Mouse (Mus musculus) midbrain, embryonic 10.5 days (tissue): Measurements from ENCODE around the gene Nfkbil1. TPM values are rescaled to one million over a fixed set of nuclear protein-coding genes. Genes with fewer than 3 reads are reported as not detected.
"Not testable (repeated sequence)": the region's sequence is repeated elsewhere in the genome, so short reads cannot be mapped to it uniquely, and the experiment has no call there.

Source experiments
- DNase-seq: peaks from one replicate; pipeline ENCODE4 v3.0.0-alpha.2; 2017; ENCODE audit warnings: low spot score
- H3K27ac ChIP-seq: fragments of 300-500 bp; sonication (generic); replicated peaks from 2 replicates; pipeline ENCODE4 v1.5.1; 2016; ENCODE audit warnings: mild to moderate bottlenecking
- H3K27me3 ChIP-seq: fragments of 300-500 bp; sonication (generic); 2 replicates; pipeline ENCODE4 v1.6.1; 2016; ENCODE audit warnings: low read depth, mild to moderate bottlenecking; ENCODE audit not compliant: poor library complexity, severe bottlenecking
- H3K36me3 ChIP-seq: fragments of 300-500 bp; sonication (generic); 2 replicates; pipeline ENCODE4 v1.6.1; 2016; ENCODE audit warnings: mild to moderate bottlenecking, moderate library complexity
- H3K4me1 ChIP-seq: fragments of 300-500 bp; sonication (generic); 2 replicates; pipeline ENCODE4 v1.6.1; 2016
- H3K4me3 ChIP-seq: fragments of 300-500 bp; sonication (generic); 2 replicates; pipeline ENCODE4 v1.5.1; 2016; ENCODE audit warnings: mild to moderate bottlenecking, moderate library complexity
- H3K9me3 ChIP-seq: fragments of 300-500 bp; sonication (generic); replicated peaks from 2 replicates; pipeline ENCODE4 v1.6.1; 2016; ENCODE audit warnings: mild to moderate bottlenecking
- WGBS: fragments of 180-500 bp; shearing (Covaris S2); methylation state at CpG from one replicate; pipeline ENCODE4 v1.1.7; 2016; 5-methylcytosine and 5-hydroxymethylcytosine counted together
- polyA plus RNA-seq: library from polyadenylated mRNA; unstranded; fragments of >200 nt; fragmentation: Nextera tagmentation; extraction: Ambion mirVana; gene quantifications from 2 replicates; pipeline ENCODE4 v1.2.1, GENCODE M21; 2016

The Nfkbil1 gene
- polyA plus RNA-seq, 1 experiment from 2014 or later = 11.7 TPM

DNA sequence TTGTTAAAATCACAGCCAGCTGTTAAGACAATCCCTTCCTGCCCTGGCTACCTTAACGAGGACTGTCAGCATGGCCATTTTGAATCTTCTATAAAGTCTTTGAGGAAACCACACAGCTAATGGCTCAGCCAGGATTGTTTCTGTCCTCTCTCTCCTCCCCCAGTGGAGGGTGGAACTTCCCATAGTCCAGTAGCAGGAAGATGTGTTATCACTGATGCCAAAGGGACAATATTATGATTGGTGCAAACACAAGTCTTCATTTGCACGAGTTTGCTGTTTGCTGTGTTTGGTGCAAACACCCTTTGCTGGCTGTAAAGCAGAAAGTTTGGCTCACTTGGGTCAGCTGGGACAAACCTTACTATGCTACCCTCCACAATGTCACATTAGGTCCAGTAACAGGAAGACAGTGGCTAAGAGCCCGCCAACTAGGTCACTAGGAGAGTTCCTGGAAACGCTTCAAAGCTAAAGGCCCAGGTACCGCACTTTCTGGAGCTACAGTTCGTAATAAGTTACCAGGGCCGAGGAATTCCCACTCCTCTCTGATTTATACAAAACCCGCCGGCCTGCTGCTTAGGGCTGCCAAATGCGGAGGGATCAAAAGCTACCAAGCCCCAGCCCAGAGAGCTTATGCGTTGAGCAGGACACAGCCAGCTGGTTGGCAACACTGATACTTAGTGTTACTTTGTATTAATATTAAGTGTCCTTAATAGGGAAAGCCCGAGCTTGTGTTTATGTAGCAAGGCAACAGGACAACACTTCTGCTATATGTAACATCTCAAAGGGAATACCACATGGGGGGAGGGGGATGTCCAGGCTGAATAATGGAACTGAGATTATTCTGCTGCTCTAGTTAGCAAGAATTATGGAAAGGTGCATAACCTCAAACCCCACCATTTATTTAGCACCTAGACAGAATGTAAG is 5.1 kb upstream of the Nfkbil1 start:
- Histone ChIP-seq H3K36me3 (peaks cover 28% of the 10 kb centered on the region), H3K4me1 (peaks cover 47% of the 10 kb centered on the region), H3K9me3 (no peaks in the 10 kb centered on the region), H3K27me3 (no peaks in the 10 kb centered on the region), H3K27ac (peak overlapping the region; percentile 98), H3K4me3 (peak overlapping the region; percentile 81)
- DNase-seq = no peak
- WGBS = 35% methylated on average over 12 of the region's 12 CpGs

GRCm38 (mm10) chr17:35239700-35240099 is 4.1 kb upstream of the Nfkbil1 start:
- Histone ChIP-seq H3K27me3 (no peaks in the 10 kb centered on the region), H3K9me3 (no peaks in the 10 kb centered on the region), H3K36me3 (peaks cover 18% of the 10 kb centered on the region), H3K4me1 (peaks cover 41% of the 10 kb centered on the region), H3K27ac (no peak overlapping the region), H3K4me3 (0 out of 2 replicates have a peak overlapping the region, but pooled peaks have one; percentile 81)
- DNase-seq = no peak
- WGBS = 89% methylated on average over 5 of the region's 5 CpGs

DNA sequence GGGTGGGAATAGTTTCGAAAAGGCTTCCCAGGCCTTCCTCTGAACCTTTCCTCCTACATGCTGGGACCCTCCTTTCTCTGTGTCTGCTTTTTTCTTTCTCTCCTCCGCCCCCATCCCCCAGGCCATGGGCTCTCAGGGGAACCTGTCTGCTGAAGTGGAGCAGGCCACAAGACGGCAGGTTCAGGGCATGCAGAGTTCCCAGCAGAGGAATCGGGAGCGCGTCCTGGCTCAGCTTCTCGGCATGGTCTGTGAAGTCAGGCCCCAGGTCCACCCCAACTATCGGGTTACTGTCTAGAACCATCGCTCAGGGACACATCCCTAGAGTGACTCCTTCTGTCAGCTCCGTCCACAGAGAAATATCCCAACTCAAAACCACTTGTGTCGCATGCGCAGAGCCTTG is 1.9 kb upstream of the Nfkbil1 start:
- Histone ChIP-seq H3K4me1 (peaks cover 37% of the 10 kb centered on the region), H3K36me3 (peaks cover 15% of the 10 kb centered on the region), H3K9me3 (no peaks in the 10 kb centered on the region), H3K4me3 (0 out of 2 replicates have a peak overlapping the region, but pooled peaks have one; percentile 9), H3K27ac (no peak overlapping the region), H3K27me3 (no peaks in the 10 kb centered on the region)
- DNase-seq = no peak
- WGBS = 91% methylated on average over 12 of the region's 12 CpGs

DNA sequence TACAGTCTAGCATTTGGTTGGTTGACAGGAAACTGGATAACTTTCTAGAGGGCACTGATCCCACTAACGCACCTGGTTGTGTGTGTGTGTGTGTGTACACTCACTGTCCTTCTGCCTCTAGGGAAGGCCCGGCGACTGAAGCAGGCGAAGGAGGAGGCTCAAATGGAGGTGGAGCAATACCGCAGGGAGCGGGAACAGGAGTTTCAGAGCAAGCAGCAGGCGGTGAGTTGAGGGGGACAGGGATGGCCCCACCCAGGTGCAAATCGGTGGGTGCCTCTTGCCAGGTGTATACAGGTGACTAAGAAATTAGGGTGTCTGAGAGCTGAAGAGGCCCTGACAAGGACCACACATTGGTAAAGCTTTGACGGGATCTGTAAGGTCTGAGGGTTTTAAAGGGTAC is 1.4 kb upstream of the Nfkbil1 start:
- WGBS = 79% methylated on average over 9 of the region's 9 CpGs
- DNase-seq = no peak
- Histone ChIP-seq H3K9me3 (no peaks in the 10 kb centered on the region), H3K27me3 (no peaks in the 10 kb centered on the region), H3K27ac (no peak overlapping the region), H3K4me3 (peak overlapping the region; percentile 78; the same call in 1 of the 2 replicates), H3K36me3 (peaks cover 15% of the 10 kb centered on the region), H3K4me1 (peaks cover 41% of the 10 kb centered on the region)

GRCm38 (mm10) chr17:35236390-35236746 is 776 bp upstream of the Nfkbil1 start:
- no peaks in the 10 kb centered on the region for H3K27me3 ChIP-seq
- 2% methylated on average over 18 of the region's 18 CpGs for WGBS
- peak overlapping the region; percentile 78 for H3K4me3 ChIP-seq
- no peaks in the 10 kb centered on the region for H3K9me3 ChIP-seq
- peaks cover 16% of the 10 kb centered on the region for H3K36me3 ChIP-seq
- peak overlapping the region; percentile 96 for H3K27ac ChIP-seq
- peaks cover 45% of the 10 kb centered on the region for H3K4me1 ChIP-seq
- DNase-seq = peak; percentile 96

- WGBS = 14% methylated on average over 31 of the region's 31 CpGs
- Histone ChIP-seq H3K4me1 (peaks cover 33% of the 10 kb centered on the region), H3K27ac (peak overlapping the region; percentile 96), H3K9me3 (no peaks in the 10 kb centered on the region), H3K27me3 (no peaks in the 10 kb centered on the region), H3K36me3 (peaks cover 30% of the 10 kb centered on the region), H3K4me3 (peak overlapping the region; percentile 78)
- DNase-seq = peak; percentile 60
Observed at GRCm38 (mm10) chr17:35234903-35235302, 689 bp downstream of the Nfkbil1 start.

- H3K4me3 ChIP-seq = peak overlapping the region; percentile 78
- DNase-seq, H3K9me3 ChIP-seq, H3K27me3 ChIP-seq, H3K27ac ChIP-seq: not testable (repeated sequence)
- WGBS = 88% methylated on average over 7 of the region's 7 CpGs
- peaks cover 38% of the 10 kb centered on the region for H3K36me3 ChIP-seq
- H3K4me1 ChIP-seq = peaks cover 33% of the 10 kb centered on the region
Observed at GRCm38 (mm10) chr17:35234090-35234489, 1.5 kb downstream of the Nfkbil1 start.

GRCm38 (mm10) chr17:35233114-35233980 is 2.2 kb downstream of the Nfkbil1 start, which contains the start of gene Atp6v1g2:
Gene Atp6v1g2 (plus strand): TSS chr17:35233660.
- Histone ChIP-seq H3K4me3 (peak within 1 kb of the TSS; percentile 78), H3K27ac (peak within 1 kb of the TSS; percentile 96), H3K9me3 (no peaks in the 10 kb centered on the region), H3K27me3 (no peaks in the 10 kb centered on the region), H3K36me3 (peaks cover 46% of the 10 kb centered on the region), H3K4me1 (peaks cover 33% of the 10 kb centered on the region)
- DNase-seq = no peak
- 89% methylated on average over 18 of the region's 18 CpGs for WGBS

DNA sequence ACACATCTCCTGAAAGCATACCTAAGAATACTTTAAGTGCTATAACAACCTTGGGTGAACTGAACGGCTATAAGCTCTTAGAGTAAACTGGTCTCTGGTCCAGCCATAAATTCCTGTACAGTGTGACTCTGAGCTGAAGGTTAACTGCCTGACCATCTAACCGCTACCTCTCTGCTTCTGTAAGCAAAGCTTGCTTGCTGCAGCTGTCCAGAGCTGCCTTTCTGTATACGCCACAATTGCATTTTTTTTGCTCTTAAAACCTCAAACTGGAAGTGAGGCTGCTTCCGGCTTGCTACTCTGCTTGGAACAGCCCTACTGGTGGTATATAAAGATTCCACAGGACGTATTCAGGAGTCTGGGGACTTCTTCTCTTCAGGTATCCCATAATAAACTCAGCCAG is 2.9 kb downstream of the Nfkbil1 start:
- Histone ChIP-seq H3K4me1 (peaks cover 33% of the 10 kb centered on the region), H3K36me3 (peaks cover 53% of the 10 kb centered on the region), H3K4me3 (no peak overlapping the region), H3K9me3 (no peaks in the 10 kb centered on the region), H3K27me3 (no peaks in the 10 kb centered on the region), H3K27ac (no peak overlapping the region)
- no peak for DNase-seq
- WGBS = 90% methylated on average over 5 of the region's 5 CpGs

DNA sequence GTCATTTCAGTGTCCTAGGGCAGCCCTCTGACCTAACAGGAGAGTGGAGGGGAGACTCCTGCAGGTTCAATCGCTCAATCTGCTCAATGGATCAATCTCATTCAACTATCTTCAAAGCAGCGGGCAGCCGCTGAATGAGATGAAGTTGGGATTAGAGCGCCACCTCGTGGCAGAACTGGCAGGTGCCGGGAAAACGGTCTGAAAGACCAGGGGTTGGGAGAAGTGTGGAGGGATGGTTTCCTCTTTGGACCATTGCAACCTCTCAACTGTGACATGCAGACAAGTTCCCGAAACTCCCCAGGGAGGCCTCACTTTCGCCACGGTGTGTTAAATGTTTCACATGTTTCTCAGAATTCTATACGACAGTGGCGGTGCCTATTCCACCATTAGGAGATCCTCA is 3.5 kb downstream of the Nfkbil1 start:
- peaks cover 59% of the 10 kb centered on the region for H3K36me3 ChIP-seq
- peaks cover 32% of the 10 kb centered on the region for H3K4me1 ChIP-seq
- peak; percentile 85 for DNase-seq
- H3K27me3 ChIP-seq = no peaks in the 10 kb centered on the region
- H3K9me3 ChIP-seq = no peaks in the 10 kb centered on the region
- 0 out of 2 replicates have a peak overlapping the region, but pooled peaks have one; percentile 30 for H3K4me3 ChIP-seq
- 14% methylated on average over 12 of the region's 12 CpGs for WGBS
- no peak overlapping the region for H3K27ac ChIP-seq

- H3K27me3 ChIP-seq = no peaks in the 10 kb centered on the region
- WGBS = 92% methylated on average over 10 of the region's 10 CpGs
- peaks cover 68% of the 10 kb centered on the region for H3K36me3 ChIP-seq
- no peak overlapping the region for H3K27ac ChIP-seq
- H3K4me3 ChIP-seq = no peak overlapping the region
- peaks cover 24% of the 10 kb centered on the region for H3K4me1 ChIP-seq
- no peaks in the 10 kb centered on the region for H3K9me3 ChIP-seq
- DNase-seq = no peak
Observed at GRCm38 (mm10) chr17:35231022-35231421, 4.6 kb downstream of the Nfkbil1 start.

DNA sequence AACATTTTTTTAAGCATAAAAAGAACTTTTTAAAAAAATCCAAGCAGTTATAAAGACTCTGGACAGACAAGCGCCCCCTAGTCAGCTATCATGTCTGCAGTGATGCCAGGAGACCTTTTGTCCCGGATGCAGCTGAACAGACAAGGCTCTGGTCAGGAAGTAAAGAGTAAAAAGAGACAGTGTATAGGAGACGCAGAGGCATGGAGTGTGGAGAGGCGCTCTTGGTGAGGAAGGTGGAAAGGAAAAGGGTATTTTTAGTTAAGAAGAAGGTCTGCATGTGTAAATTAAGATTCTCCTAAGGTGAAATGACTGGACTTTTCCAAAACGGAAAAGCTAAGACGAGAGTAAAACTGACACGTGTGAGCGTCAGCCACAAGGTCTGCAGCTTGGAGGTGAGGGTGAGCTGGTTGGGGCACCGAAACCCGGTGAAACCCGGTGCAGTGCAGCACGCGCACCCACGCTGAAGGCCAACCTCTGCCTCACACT is 9.0 kb downstream of the Nfkbil1 start:
- DNase-seq = no peak
- peaks cover 90% of the 10 kb centered on the region for H3K36me3 ChIP-seq
- no peaks in the 10 kb centered on the region for H3K9me3 ChIP-seq
- no peak overlapping the region for H3K27ac ChIP-seq
- no peaks in the 10 kb centered on the region; the same call in 1 of the 2 replicates for H3K4me1 ChIP-seq
- WGBS = 87% methylated on average over 14 of the region's 14 CpGs
- no peaks in the 10 kb centered on the region for H3K27me3 ChIP-seq
- H3K4me3 ChIP-seq = no peak overlapping the region
